Mouse (Mus musculus) thymus, adult 18-20 months (tissue): ENCODE measurements around the gene Nup43.

Experiments used
- DNase-seq, 2 experiments: peaks; one replicate each; pipeline ENCODE4 v3.0.0; 2022; ENCODE audit warnings: mixed read lengths in 2 of 2

Gene Nup43

DNA sequence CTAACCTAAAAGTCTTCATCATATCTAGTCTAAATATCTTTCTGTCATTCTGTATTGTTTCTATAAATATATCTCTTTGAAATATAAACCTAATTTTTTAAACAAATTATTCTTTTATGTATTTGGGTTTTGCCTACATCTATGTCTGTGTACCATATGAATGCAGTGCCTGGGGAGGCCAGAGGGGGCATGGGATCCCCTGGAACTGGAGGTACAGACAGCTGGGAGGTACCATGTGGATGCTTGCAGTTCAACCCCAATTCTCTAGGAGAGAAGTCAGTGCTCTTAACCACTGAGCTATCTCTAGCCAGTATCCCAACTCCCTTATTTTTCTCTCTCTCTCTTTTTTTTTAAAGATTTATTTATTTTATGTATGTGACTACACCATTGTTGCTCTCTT is 28.0 kb downstream of the Nup43 start:
- no peak for DNase-seq

DNA sequence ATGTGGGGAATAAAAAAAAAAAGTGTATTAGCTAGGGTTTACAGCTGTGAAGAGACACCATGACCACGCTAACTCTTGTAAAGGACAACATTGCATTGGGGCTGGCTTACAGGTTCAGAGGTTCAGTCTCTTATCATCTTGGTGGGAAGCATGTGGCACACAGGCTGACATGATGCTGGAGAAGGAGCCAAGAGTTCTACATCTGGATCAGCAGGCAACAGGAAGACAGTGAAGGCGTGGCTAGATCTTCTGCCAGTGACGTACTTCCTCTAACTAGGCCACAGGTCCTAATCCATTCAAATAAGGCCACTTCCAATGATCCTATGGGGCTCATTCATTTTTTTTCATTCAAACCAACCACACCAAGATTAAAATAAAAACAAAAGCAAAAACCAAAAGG is 32.8 kb downstream of the Nup43 start:
- DNase-seq, result no peak

DNA sequence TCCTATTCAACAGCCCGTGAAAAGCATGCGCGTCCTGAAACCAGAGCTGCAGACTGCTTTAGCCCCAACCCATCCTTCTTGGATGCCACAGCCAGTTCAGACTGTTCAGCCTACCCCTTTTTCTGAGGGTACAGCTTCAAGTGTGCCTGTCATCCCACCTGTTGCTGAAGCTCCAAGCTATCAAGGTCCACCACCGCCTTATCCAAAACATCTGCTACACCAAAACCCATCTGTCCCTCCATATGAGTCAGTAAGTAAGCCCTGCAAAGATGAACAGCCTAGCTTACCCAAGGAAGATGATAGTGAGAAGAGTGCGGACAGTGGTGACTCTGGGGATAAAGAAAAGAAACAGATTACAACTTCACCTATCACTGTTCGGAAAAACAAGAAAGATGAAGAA is 35.3 kb downstream of the Nup43 start:
- no peak for DNase-seq

DNA sequence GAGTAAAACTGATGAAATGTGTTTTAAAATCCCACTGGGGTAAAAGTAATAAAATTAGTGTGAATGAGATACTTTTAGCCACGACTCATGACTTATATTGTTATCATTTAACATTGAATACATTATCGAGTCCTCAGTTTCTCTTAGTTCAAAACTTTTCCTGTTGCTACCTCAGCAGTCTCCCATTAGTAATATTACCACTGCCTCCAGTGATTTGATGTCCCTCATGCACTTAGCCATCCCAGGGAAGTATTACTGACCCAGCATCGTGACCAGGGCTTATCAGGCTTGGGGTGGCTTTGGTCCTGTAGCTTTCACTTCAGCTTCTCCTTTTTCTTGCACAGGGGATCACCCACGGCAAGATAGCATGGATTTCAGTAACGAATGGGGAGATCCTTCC is 42.8 kb downstream of the Nup43 start:
- no peak for DNase-seq

DNA sequence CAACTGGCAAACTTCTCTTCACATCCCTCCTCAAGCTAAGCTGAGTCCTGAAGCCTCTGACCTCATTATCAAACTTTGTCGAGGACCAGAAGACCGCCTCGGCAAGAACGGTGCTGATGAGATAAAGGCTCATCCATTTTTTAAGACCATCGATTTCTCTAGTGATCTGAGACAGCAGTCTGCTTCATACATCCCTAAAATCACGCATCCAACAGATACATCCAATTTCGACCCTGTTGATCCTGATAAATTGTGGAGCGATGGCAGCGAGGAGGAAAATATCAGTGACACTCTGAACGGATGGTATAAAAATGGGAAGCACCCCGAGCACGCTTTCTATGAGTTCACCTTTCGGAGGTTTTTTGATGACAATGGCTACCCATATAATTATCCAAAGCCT is 45.2 kb downstream of the Nup43 start:
- no peak for DNase-seq

DNA sequence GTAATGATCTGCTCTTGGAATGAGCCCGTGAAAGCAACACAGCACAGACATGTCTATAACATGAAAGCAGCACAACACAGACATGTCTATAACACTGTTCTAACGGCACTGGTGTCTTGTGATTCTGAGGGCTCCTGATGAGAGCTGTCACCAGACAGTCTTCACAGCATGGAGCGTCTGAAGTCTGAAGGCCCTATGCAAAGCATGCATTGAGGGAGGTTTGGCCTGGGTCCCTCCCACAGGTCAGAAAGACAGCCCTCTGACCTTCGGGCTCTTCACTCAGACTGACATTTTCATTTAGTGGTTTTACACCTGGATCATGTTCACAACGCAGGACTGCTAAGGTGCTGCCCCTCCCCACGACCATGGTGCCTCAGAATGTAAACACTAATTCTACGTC is 47.8 kb downstream of the Nup43 start:
- no peak for DNase-seq

DNA sequence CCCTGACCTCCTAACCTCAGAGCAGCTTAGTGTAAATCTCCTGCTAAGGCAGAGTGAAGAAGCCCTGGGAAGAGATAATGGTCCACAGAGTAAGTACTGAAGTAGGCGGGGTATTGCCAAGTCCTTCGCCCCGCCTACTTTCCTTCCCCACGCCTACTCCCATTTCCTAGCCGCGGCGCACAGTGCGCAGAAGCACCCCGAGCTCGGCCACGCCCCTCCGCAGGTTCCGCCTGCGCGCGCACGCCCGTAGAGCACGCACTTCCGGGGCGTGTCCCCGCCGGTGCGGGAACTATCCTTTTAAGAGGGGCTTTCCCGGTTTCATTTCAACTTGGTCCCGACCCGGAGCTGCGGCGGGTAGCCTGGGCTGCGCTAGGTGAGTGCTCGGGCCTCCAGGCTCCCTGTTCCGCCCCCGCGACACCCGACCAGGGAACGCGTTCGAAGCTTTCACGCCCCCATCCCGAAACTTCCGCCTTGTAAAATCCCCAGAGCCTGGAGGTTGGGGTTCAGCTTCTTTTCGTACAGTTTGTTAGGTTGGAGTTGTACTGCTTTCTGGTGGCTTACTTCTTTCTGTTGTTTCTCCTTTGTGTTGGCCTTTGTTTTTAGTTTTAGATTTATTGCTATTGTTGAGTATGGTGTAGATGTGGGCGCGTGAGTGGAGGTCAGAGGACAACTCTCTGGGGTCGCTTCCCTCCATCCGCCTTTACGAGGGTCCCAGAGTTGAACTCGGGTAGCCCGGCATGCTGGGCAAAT is 58.6 kb downstream of the Nup43 start, which contains the start of gene Katna1:
Gene Katna1, plus strand, starts transcription at position 250 of the 750 bp plus-strand sequence.
- DNase-seq, result peak; percentile 87 to 90

DNA sequence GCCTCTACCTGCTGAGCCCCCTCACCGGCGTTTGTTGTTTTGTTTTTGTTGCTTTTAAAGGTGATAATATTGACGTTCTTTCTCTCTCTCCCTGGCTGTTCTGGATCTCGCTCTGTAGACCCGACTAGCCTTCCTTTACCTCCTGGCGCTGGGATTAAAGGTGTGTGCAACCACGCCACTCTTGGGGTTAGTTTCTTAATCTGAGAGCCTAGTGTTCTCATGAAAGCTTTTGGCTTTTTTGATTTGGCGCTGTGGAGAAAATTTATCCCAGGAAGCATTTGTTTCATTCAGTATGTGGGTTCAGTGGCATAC is 59.2 kb downstream of the Nup43 start:
- no peak for DNase-seq

DNA sequence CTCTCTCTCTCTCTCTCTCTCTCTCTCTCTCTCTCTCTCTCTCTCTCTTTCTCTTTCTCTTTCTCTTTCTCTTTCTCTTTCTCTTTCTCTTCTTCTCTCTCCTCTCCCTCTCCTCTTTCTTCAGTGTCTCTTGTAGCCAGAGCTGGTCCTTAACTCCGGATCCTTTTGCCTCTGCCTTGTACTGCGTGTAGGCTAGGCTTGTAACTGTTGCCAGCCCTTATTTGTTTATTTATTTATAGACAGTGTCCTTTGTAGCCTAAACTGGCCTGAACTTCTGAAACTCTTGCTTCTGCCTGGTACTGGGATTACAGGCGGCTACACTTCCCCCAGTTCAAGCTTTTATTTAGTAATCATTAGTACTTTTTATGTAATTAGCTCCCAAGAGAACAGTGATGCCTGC is 59.7 kb downstream of the Nup43 start:
- DNase-seq, result no peak
